Mouse (Mus musculus) C2C12 (cell line): ENCODE results near the gene Trim72. TPM values are rescaled to one million over a fixed set of nuclear protein-coding genes. Genes with fewer than 3 reads are reported as not detected.

Experiments used
- H3K27me3 ChIP-seq: one replicate; pipeline ENCODE4 v1.6.1; 2011; ENCODE audit not compliant: control insufficient read depth, insufficient read depth, insufficient read length
- H3K36me3 ChIP-seq: one replicate; pipeline ENCODE4 v1.6.1; 2011; ENCODE audit not compliant: control insufficient read depth, insufficient read depth
- H3K4me3 ChIP-seq: one replicate; pipeline ENCODE4 v1.5.1; 2011; ENCODE audit warnings: mild to moderate bottlenecking, control low read depth; ENCODE audit not compliant: poor library complexity, insufficient read depth, severe bottlenecking
- H3K79me2 ChIP-seq: one replicate; pipeline ENCODE4 v1.6.1; 2011; ENCODE audit not compliant: control insufficient read depth, insufficient read depth
- H3K79me3 ChIP-seq: one replicate; pipeline ENCODE4 v1.6.1; 2011; ENCODE audit warnings: low read depth, control low read depth
- H3ac ChIP-seq: one replicate; pipeline ENCODE3; 2011; ENCODE audit warnings: low read depth; ENCODE audit not compliant: control insufficient read depth, insufficient read length
- CEBPB ChIP-seq: IDR thresholded peaks from one replicate; pipeline ENCODE4 v1.6.1; 2011; ENCODE audit warnings: low read depth, mild to moderate bottlenecking, control low read depth, moderate library complexity
- CTCF ChIP-seq: IDR thresholded peaks from one replicate; pipeline ENCODE4 v1.5.1; 2011; ENCODE audit not compliant: control insufficient read depth, insufficient read depth, insufficient read length
- FOSL1 ChIP-seq: IDR thresholded peaks from one replicate; pipeline ENCODE4 v1.8.0; 2011; ENCODE audit warnings: mild to moderate bottlenecking, low read length; ENCODE audit not compliant: poor library complexity, insufficient read depth, severe bottlenecking
- MAX ChIP-seq: IDR thresholded peaks from one replicate; pipeline ENCODE4 v1.6.1; 2011; ENCODE audit warnings: mild to moderate bottlenecking, control low read depth
- MYOD1 ChIP-seq: IDR thresholded peaks from one replicate; pipeline ENCODE4 v1.6.1; 2011; ENCODE audit warnings: low read depth; ENCODE audit not compliant: control insufficient read depth, insufficient read length
- MYOG ChIP-seq: IDR thresholded peaks from one replicate; pipeline ENCODE4 v1.6.1; 2011; ENCODE audit not compliant: control insufficient read depth, insufficient read length; ENCODE audit errors: extremely low read depth
- USF1 ChIP-seq: IDR thresholded peaks from one replicate; pipeline ENCODE4 v1.6.1; 2011; ENCODE audit warnings: low read depth, mild to moderate bottlenecking, control low read depth, moderate library complexity
- long read RNA-seq, 2 experiments: library from polyadenylated mRNA; unstranded; transcript quantifications; one replicate each; pipeline ENCODE4 v2.0.0; 2019 to 2020
- polyA plus RNA-seq: library from polyadenylated mRNA; unstranded; fragments of >200 nt; fragmentation: generic; extraction: Trizol; gene quantifications from one replicate; pipeline ENCODE4 v1.2.1, GENCODE M21; 2012; ENCODE audit warnings: missing spikeins

Gene Trim72
- 0.83 TPM for polyA plus RNA-seq
- long read RNA-seq, experiment 1, partial matches to known transcripts: 0 of 1 reads
- long read RNA-seq, experiment 1, other reads (novel, unspliced or antisense): 1 of 1 reads
- long read RNA-seq, experiment 2: 0 reads

GRCm38 (mm10) chr7:128003688-128004087 is at the start of gene Trim72:
Gene Trim72, plus strand, starts transcription at chr7:128003949.
- H3K4me3 ChIP-seq: no peak within 1 kb of the TSS
- H3K79me2 ChIP-seq: no peaks in the 10 kb centered on the region
- no peaks in the 10 kb centered on the region for H3K79me3 ChIP-seq
- TF ChIP-seq USF1 (no peak), CEBPB (no peak), MYOG (no peak), CTCF (no peak), MYOD1 (no peak), FOSL1 (no peak), MAX (no peak)
- no peak within 1 kb of the TSS for H3ac ChIP-seq
- H3K36me3 ChIP-seq: no peaks in the 10 kb centered on the region
- no peaks in the 10 kb centered on the region for H3K27me3 ChIP-seq

GRCm38 (mm10) chr7:127959364-127959763 is 44.4 kb upstream of the Trim72 start:
- TF ChIP-seq MAX (no peak), CEBPB (no peak), USF1 (no peak), CTCF (no peak), MYOG (no peak), FOSL1 (no peak), MYOD1 (no peak)
- Histone ChIP-seq H3ac (no peak overlapping the region), H3K27me3 (peaks cover 5% of the 10 kb centered on the region), H3K79me2 (no peaks in the 10 kb centered on the region), H3K4me3 (no peak overlapping the region), H3K79me3 (no peaks in the 10 kb centered on the region), H3K36me3 (no peaks in the 10 kb centered on the region)

- Histone ChIP-seq H3K36me3 (peaks cover 31% of the 10 kb centered on the region), H3ac (peak overlapping the region; percentile 92), H3K4me3 (peak overlapping the region; percentile 82), H3K27me3 (no peaks in the 10 kb centered on the region), H3K79me3 (peaks cover 34% of the 10 kb centered on the region), H3K79me2 (peaks cover 42% of the 10 kb centered on the region)
- TF ChIP-seq CTCF (no peak), MYOG (no peak), MAX (no peak), FOSL1 (no peak), MYOD1 (no peak), CEBPB (no peak)
Measured at GRCm38 (mm10) chr7:127966371-127966918, 37.3 kb upstream of the Trim72 start.

- Histone ChIP-seq H3K36me3 (peaks cover 39% of the 10 kb centered on the region), H3K4me3 (peak within 1 kb of the TSS; percentile 82), H3K79me2 (peaks cover 50% of the 10 kb centered on the region), H3ac (peak within 1 kb of the TSS; percentile 92), H3K79me3 (peaks cover 42% of the 10 kb centered on the region), H3K27me3 (no peaks in the 10 kb centered on the region)
- TF ChIP-seq MAX (peak; percentile 26), USF1 (no peak), MYOD1 (no peak)
Measured at GRCm38 (mm10) chr7:127967004-127967921, 36.5 kb upstream of the Trim72 start, which contains the start of gene Fus. Gene Fus, plus strand, starts transcription at chr7:127967457.

GRCm38 (mm10) chr7:127967922-127968828 is 35.6 kb upstream of the Trim72 start:
- H3K79me3 ChIP-seq: peaks cover 51% of the 10 kb centered on the region
- H3K36me3 ChIP-seq: peaks cover 48% of the 10 kb centered on the region
- no peak for TF ChIP-seq FOSL1
- TF ChIP-seq MAX: no peak
- TF ChIP-seq USF1: no peak
- no peak for TF ChIP-seq MYOG
- TF ChIP-seq CEBPB: no peak
- TF ChIP-seq MYOD1: no peak
- no peak for TF ChIP-seq CTCF
- H3K27me3 ChIP-seq: no peaks in the 10 kb centered on the region
- peaks cover 59% of the 10 kb centered on the region for H3K79me2 ChIP-seq
- peak overlapping the region; percentile 82 for H3K4me3 ChIP-seq
- H3ac ChIP-seq: peak overlapping the region; percentile 90
